In the genomic region with DNA sequence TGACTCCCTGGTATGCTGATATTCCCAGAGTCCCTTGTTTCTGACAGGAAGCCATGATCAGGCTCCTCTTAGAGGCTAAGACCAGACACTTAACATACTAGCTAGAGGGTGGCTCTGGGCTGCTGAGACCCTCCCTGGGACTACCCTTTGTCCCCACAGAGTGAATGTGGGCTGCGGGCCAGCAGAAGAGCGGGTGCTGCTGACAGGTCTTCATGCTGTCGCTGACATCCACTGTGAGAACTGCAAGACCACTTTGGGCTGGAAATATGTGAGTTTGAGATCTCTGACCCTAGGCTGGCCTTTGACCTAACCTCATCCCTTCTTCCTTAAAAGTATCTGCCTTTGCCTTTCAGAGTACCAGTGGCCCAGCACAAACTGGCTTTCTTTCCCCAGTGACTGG, we compare ENCODE assay signal across 8 mouse cellular contexts. TPM values are rescaled to one million over a fixed set of nuclear protein-coding genes. Genes with fewer than 3 reads are reported as not detected.
A peak's percentile ranks its signal among the peaks of the same experiment; 100 is the strongest.
DNase-seq lines count a peak whose midpoint lies in the region; ATAC-seq lines count a peak whose summit lies in the region.

No protein-coding gene starts in this region.

- H3K27me3 ChIP-seq in heart, embryonic 13.5 days (replicated peaks): no peaks in the 10 kb centered on the region
- no peaks in the 10 kb centered on the region for H3K27me3 ChIP-seq in embryonic facial prominence, embryonic 10.5 days (replicated peaks; ENCODE audit: low read depth, poor library complexity, severe bottlenecking)
- no peaks in the 10 kb centered on the region for H3K27me3 ChIP-seq in hindbrain, embryonic 11.5 days (ENCODE audit: control insufficient read depth, insufficient read depth, low read length)
- no peaks in the 10 kb centered on the region for H3K27me3 ChIP-seq in midbrain, embryonic 11.5 days (ENCODE audit: control insufficient read depth, insufficient read depth, low read length)

- WGBS in heart, embryonic 13.5 days: 78% methylated on average over 3 of the region's 3 CpGs
- 84% methylated on average over 3 of the region's 3 CpGs for WGBS in embryonic facial prominence, embryonic 10.5 days
- WGBS in hindbrain, embryonic 11.5 days: 72% methylated on average over 3 of the region's 3 CpGs
- WGBS in midbrain, embryonic 11.5 days: 78% methylated on average over 3 of the region's 3 CpGs

- peak overlapping the region; percentile 98 for H3K9ac ChIP-seq in heart, embryonic 13.5 days
- no peak overlapping the region for H3K9ac ChIP-seq in hindbrain, embryonic 11.5 days (ENCODE audit: low read depth, low read length)
- no peak overlapping the region for H3K9ac ChIP-seq in midbrain, embryonic 11.5 days (ENCODE audit: low read length)

- no peak for DNase-seq in heart, adult 9 months (ENCODE audit: low spot score in 2 of 2)
- no peak for DNase-seq in embryonic facial prominence, embryonic 10.5 days (ENCODE audit: low spot score)
- DNase-seq in hindbrain, embryonic 11.5 days (ENCODE audit: low spot score): no peak
- DNase-seq in midbrain, embryonic 11.5 days (ENCODE audit: low spot score, missing footprints): peak; percentile 47
- DNase-seq in layer of hippocampus, adult 9-10 months (ENCODE audit: low spot score): no peak
- DNase-seq in adrenal gland, postnatal 25 days: no peak

- H3K9me3 ChIP-seq in heart, embryonic 13.5 days: no peaks in the 10 kb centered on the region
- H3K9me3 ChIP-seq in embryonic facial prominence, embryonic 10.5 days: no peaks in the 10 kb centered on the region
- H3K9me3 ChIP-seq in hindbrain, embryonic 11.5 days (ENCODE audit: control insufficient read depth, low read length): no peaks in the 10 kb centered on the region
- no peaks in the 10 kb centered on the region for H3K9me3 ChIP-seq in midbrain, embryonic 11.5 days (ENCODE audit: control insufficient read depth, low read length)

- peaks cover 53% of the 10 kb centered on the region for H3K4me1 ChIP-seq in heart, embryonic 13.5 days
- H3K4me1 ChIP-seq in embryonic facial prominence, embryonic 10.5 days: peaks cover 81% of the 10 kb centered on the region
- H3K4me1 ChIP-seq in hindbrain, embryonic 11.5 days (replicated peaks; ENCODE audit: control insufficient read depth, insufficient read depth, low read length): peaks cover 10% of the 10 kb centered on the region
- H3K4me1 ChIP-seq in midbrain, embryonic 11.5 days (ENCODE audit: control insufficient read depth, insufficient read depth, low read length): peaks cover 31% of the 10 kb centered on the region

- H3K27ac ChIP-seq in heart, embryonic 13.5 days (replicated peaks): no peak overlapping the region
- peak overlapping the region; percentile 95; the same call in 1 of the 2 replicates for H3K27ac ChIP-seq in embryonic facial prominence, embryonic 10.5 days (replicated peaks)
- no peak overlapping the region for H3K27ac ChIP-seq in hindbrain, embryonic 11.5 days (ENCODE audit: low read depth, low read length)
- H3K27ac ChIP-seq in midbrain, embryonic 11.5 days (ENCODE audit: low read depth, low read length): no peak overlapping the region

- peak overlapping the region; percentile 91 for H3K4me2 ChIP-seq in heart, embryonic 13.5 days
- 0 out of 2 replicates have a peak overlapping the region, but pooled peaks have one; percentile 95 for H3K4me2 ChIP-seq in hindbrain, embryonic 11.5 days (replicated peaks; ENCODE audit: low read depth, low read length)
- no peak overlapping the region; the same call in 1 of the 2 replicates for H3K4me2 ChIP-seq in midbrain, embryonic 11.5 days

- H3K36me3 ChIP-seq in heart, embryonic 13.5 days: peaks cover 19% of the 10 kb centered on the region
- peaks cover 22% of the 10 kb centered on the region for H3K36me3 ChIP-seq in embryonic facial prominence, embryonic 10.5 days (replicated peaks)
- H3K36me3 ChIP-seq in hindbrain, embryonic 11.5 days (ENCODE audit: control insufficient read depth, insufficient read depth, low read length): no peaks in the 10 kb centered on the region
- H3K36me3 ChIP-seq in midbrain, embryonic 11.5 days (ENCODE audit: control insufficient read depth, insufficient read depth, low read length): no peaks in the 10 kb centered on the region

- peak overlapping the region; percentile 81 for H3K4me3 ChIP-seq in heart, embryonic 13.5 days
- peak overlapping the region; percentile 85 for H3K4me3 ChIP-seq in embryonic facial prominence, embryonic 10.5 days
- H3K4me3 ChIP-seq in hindbrain, embryonic 11.5 days (ENCODE audit: low read depth, low read length): no peak overlapping the region
- H3K4me3 ChIP-seq in midbrain, embryonic 11.5 days (ENCODE audit: low read depth, low read length): no peak overlapping the region; the same call in 1 of the 2 replicates

- ATAC-seq in heart, embryonic 13.5 days (ENCODE audit: extremely low read depth, insufficient number of reproducible peaks, low FRiP score, low TSS enrichment): no peak
- ATAC-seq in hindbrain, embryonic 11.5 days (ENCODE audit: low FRiP score): no peak
- no peak for ATAC-seq in midbrain, embryonic 11.5 days (ENCODE audit: low FRiP score)
- ATAC-seq in erythroid progenitor cell, adult 5-6 weeks (replicated peaks; ENCODE audit: low FRiP score, poor library complexity, severe bottlenecking): no peak

RNA-seq across cellular contexts. Expression of a gene that starts 1.4 kb away (rescaled TPM):
- polyA plus RNA-seq in heart, embryonic 13.5 days (2015; fragmentation: Nextera tagmentation; extraction: Ambion mirVana): 79.1 and 86.2 TPM in 2 replicates
- polyA plus RNA-seq in embryonic facial prominence, embryonic 10.5 days (2016; fragmentation: Nextera tagmentation; extraction: Ambion mirVana): 51.1 and 64.4 TPM in 2 replicates
- polyA plus RNA-seq in hindbrain, embryonic 11.5 days (2014; fragmentation: Nextera tagmentation; extraction: Ambion mirVana): 114 and 119 TPM in 2 replicates
- polyA plus RNA-seq in midbrain, embryonic 11.5 days (2014; fragmentation: Nextera tagmentation; extraction: Ambion mirVana): 87.8 and 91.5 TPM in 2 replicates
- 182 and 256 TPM in 2 replicates for total RNA-seq in erythroid progenitor cell, adult 5-6 weeks (2015; ENCODE audit: low replicate concordance)
- 61.6 and 74.1 TPM in 2 replicates for total RNA-seq in erythroid progenitor cell, adult 5-6 weeks (2017; ENCODE audit: low replicate concordance)
- total RNA-seq in adrenal gland, postnatal 25 days (2021): 122 and 181 TPM in 2 replicates

RNA-seq across cellular contexts. Expression of a gene that starts 3.1 kb away (rescaled TPM):
- 0.32 and 0.33 TPM in 2 replicates for polyA plus RNA-seq in heart, embryonic 13.5 days (2015; fragmentation: Nextera tagmentation; extraction: Ambion mirVana)
- 0.36 and 0.60 TPM in 2 replicates for polyA plus RNA-seq in embryonic facial prominence, embryonic 10.5 days (2016; fragmentation: Nextera tagmentation; extraction: Ambion mirVana)
- 0.25 and 0.79 TPM in 2 replicates for polyA plus RNA-seq in hindbrain, embryonic 11.5 days (2014; fragmentation: Nextera tagmentation; extraction: Ambion mirVana)
- 0.20 and 0.43 TPM in 2 replicates for polyA plus RNA-seq in midbrain, embryonic 11.5 days (2014; fragmentation: Nextera tagmentation; extraction: Ambion mirVana)
- total RNA-seq in erythroid progenitor cell, adult 5-6 weeks (2015; ENCODE audit: low replicate concordance): 2.1 and 4.3 TPM in 2 replicates
- total RNA-seq in erythroid progenitor cell, adult 5-6 weeks (2017; ENCODE audit: low replicate concordance): 2.6 and 2.7 TPM in 2 replicates
- 0.67 and 1.6 TPM in 2 replicates for total RNA-seq in adrenal gland, postnatal 25 days (2021)

RNA-seq across cellular contexts. Expression of a gene that starts 12.0 kb away (rescaled TPM):
- 1.2 and 1.4 TPM in 2 replicates for polyA plus RNA-seq in heart, embryonic 13.5 days (2015; fragmentation: Nextera tagmentation; extraction: Ambion mirVana)
- 0.96 and 1.8 TPM in 2 replicates for polyA plus RNA-seq in embryonic facial prominence, embryonic 10.5 days (2016; fragmentation: Nextera tagmentation; extraction: Ambion mirVana)
- 0.97 and 1.4 TPM in 2 replicates for polyA plus RNA-seq in hindbrain, embryonic 11.5 days (2014; fragmentation: Nextera tagmentation; extraction: Ambion mirVana)
- 0.57 and 0.86 TPM in 2 replicates for polyA plus RNA-seq in midbrain, embryonic 11.5 days (2014; fragmentation: Nextera tagmentation; extraction: Ambion mirVana)
- total RNA-seq in erythroid progenitor cell, adult 5-6 weeks (2015; ENCODE audit: low replicate concordance): 9.2 and 11.9 TPM in 2 replicates
- 8.1 TPM in 1 of 2 replicates, not detected in the other for total RNA-seq in erythroid progenitor cell, adult 5-6 weeks (2017; ENCODE audit: low replicate concordance)
- total RNA-seq in adrenal gland, postnatal 25 days (2021): 6.5 and 7.5 TPM in 2 replicates

RNA-seq across cellular contexts. Expression of a gene that starts 14.1 kb away (rescaled TPM):
- 151 and 166 TPM in 2 replicates for polyA plus RNA-seq in heart, embryonic 13.5 days (2015; fragmentation: Nextera tagmentation; extraction: Ambion mirVana)
- polyA plus RNA-seq in embryonic facial prominence, embryonic 10.5 days (2016; fragmentation: Nextera tagmentation; extraction: Ambion mirVana): 390 and 408 TPM in 2 replicates
- 313 and 330 TPM in 2 replicates for polyA plus RNA-seq in hindbrain, embryonic 11.5 days (2014; fragmentation: Nextera tagmentation; extraction: Ambion mirVana)
- polyA plus RNA-seq in midbrain, embryonic 11.5 days (2014; fragmentation: Nextera tagmentation; extraction: Ambion mirVana): 335 and 336 TPM in 2 replicates
- 63.7 and 105 TPM in 2 replicates for total RNA-seq in erythroid progenitor cell, adult 5-6 weeks (2015; ENCODE audit: low replicate concordance)
- 52.8 and 67.6 TPM in 2 replicates for total RNA-seq in erythroid progenitor cell, adult 5-6 weeks (2017; ENCODE audit: low replicate concordance)
- 91.5 and 101 TPM in 2 replicates for total RNA-seq in adrenal gland, postnatal 25 days (2021)

RNA-seq across cellular contexts. Expression of a gene that starts 18.7 kb away (rescaled TPM):
- 57.5 and 65.5 TPM in 2 replicates for polyA plus RNA-seq in heart, embryonic 13.5 days (2015; fragmentation: Nextera tagmentation; extraction: Ambion mirVana)
- 51.9 and 57.2 TPM in 2 replicates for polyA plus RNA-seq in embryonic facial prominence, embryonic 10.5 days (2016; fragmentation: Nextera tagmentation; extraction: Ambion mirVana)
- polyA plus RNA-seq in hindbrain, embryonic 11.5 days (2014; fragmentation: Nextera tagmentation; extraction: Ambion mirVana): 47.2 and 51.8 TPM in 2 replicates
- polyA plus RNA-seq in midbrain, embryonic 11.5 days (2014; fragmentation: Nextera tagmentation; extraction: Ambion mirVana): 41.0 and 45.2 TPM in 2 replicates
- total RNA-seq in erythroid progenitor cell, adult 5-6 weeks (2015; ENCODE audit: low replicate concordance): 46.5 and 49.0 TPM in 2 replicates
- 18.6 and 19.3 TPM in 2 replicates for total RNA-seq in erythroid progenitor cell, adult 5-6 weeks (2017; ENCODE audit: low replicate concordance)
- total RNA-seq in adrenal gland, postnatal 25 days (2021): 142 and 170 TPM in 2 replicates

Comparison
In these comparisons a context has a peak if more than half of its experiments do, and no peak if none do; other contexts are left out.
1. H3K4me3 ChIP-seq: peak in heart, embryonic 13.5 days (single experiment) and embryonic facial prominence, embryonic 10.5 days (single experiment); none in hindbrain, embryonic 11.5 days (single experiment) and midbrain, embryonic 11.5 days (single experiment).